Mouse (Mus musculus) heart, adult 8-10 months (tissue): ENCODE results near the gene Dclk3. TPM values are rescaled to one million over a fixed set of nuclear protein-coding genes. Genes with fewer than 3 reads are reported as not detected.
A peak's percentile ranks its signal among the peaks of the same experiment; 100 is the strongest.

Experiments
- DNase-seq: peaks from one replicate; pipeline ENCODE4 v3.0.0; 2022; ENCODE audit warnings: low spot score
- total RNA-seq, 4 experiments: library from RNA; stranded (reverse); gene quantifications; 2 replicates each; pipeline ENCODE4 v1.2.4; 2022

The Dclk3 gene
- under 1 TPM; 0.16 to 0.37 (median 0.22) TPM for total RNA-seq

- no peak for DNase-seq
These were observed at the start of gene Dclk3 for GRCm38 (mm10) chr9:111438904-111439835. Gene Dclk3, plus strand, starts transcription at chr9:111439081.

DNA sequence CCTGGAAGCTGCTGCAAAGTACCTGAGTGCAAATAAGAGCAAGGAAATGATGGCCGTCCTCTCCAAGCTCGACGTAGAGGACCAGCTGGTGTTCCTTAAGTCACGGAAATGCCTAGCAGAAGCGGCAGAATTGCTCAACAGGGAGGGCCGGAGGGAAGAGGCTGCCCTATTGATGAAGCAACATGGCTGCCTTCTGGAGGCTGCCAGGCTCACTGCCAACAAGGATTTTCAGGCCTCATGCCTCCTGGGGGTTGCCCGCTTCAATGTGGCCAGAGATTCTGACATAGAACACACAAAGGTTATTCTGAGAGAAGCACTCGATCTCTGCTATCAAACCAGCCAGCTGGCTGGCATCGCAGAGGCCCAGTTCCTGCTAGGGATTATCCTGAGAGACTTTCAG, 48.9 kb upstream of the Dclk3 start:
- no peak for DNase-seq

- DNase-seq: no peak
These were observed 47.8 kb upstream of the Dclk3 start for GRCm38 (mm10) chr9:111391036-111391435.

DNA sequence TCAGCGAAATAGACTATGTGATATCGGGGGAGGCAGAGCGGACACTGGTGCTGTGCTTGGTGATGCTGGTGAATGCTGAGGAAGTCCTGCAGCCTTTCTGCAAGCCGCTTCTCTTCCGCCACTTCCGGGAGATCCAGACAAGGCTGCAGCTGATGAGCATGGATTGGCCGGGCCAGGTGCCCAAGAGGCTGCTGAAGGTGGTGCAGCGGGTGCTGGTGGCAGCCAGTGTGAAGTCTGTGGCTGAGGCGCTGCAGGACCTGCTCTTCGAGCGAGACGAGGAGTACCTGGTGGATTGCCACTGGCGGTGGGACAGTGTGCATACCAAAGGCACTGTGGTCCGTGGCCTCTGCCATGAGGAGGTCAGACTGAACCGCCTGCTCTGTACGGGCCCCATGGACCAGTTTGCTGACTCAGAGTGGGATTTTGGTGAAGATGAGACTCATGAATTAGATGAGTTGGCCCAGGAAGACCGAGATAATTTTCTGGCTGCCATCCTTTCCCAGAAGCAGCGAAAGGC, 46.9 kb upstream of the Dclk3 start:
- DNase-seq: no peak

- DNase-seq: no peak
These were observed 43.6 kb upstream of the Dclk3 start for GRCm38 (mm10) chr9:111395265-111395664.

DNA sequence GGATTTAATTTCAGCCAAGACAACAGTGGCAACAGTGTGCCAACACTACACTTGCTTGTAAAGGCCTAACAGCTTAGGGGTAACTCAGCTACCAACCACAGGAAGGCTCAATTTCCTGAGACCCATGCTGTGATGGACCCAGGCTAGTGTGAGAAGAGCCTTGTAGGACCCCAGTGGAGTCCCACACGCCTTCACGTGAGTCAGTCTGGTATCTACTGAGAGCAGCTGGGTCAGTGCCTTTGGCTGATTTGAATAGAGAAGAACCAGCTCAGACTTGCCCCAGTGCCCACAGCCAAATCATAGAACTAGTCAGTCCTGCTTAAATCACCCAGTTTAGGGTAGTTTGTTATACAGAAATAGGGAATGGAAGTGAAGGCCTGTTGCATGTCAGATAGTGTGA, 40.8 kb upstream of the Dclk3 start:
- DNase-seq: no peak

DNA sequence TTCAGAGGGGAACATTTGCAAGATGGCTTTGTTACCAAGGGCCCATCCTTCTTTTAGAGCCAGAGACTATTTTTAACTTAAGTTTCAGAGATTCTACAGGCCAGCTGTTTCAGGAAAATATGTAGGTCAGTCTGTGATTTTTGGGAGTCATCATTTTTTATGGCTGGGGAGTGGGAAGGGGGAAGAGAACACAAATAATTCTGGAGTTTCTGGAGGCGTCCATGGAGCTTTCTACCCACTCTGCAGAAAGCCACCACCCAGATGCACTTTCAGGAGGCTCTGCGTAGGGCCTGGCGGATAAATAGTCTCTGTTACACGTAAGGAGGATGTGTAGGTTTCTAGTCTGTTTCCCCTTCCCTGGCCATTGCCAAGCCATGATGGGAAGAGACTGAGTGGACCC, 38.8 kb upstream of the Dclk3 start:
- DNase-seq: no peak

DNA sequence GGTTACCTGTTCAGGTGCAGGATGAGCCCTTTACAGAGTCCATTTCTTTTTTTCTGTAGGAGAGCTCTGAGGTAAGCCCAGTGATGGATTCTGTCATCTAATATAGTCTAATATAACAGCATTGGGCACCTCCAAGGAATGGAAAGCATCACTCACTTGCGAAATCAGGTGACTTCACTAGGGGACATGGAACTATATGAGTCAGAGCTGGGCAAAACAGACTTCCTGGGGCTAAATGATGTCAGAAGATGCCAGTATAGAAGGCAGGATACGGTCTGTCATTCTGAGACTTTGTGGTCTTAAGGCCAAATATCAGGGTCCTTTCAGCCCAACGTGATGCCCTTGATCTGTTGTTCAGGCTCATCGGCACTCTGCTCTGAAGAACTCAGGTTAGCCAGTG, 35.7 kb upstream of the Dclk3 start:
- no peak for DNase-seq

- no peak for DNase-seq
These were observed 34.4 kb upstream of the Dclk3 start for GRCm38 (mm10) chr9:111404346-111405079.

DNA sequence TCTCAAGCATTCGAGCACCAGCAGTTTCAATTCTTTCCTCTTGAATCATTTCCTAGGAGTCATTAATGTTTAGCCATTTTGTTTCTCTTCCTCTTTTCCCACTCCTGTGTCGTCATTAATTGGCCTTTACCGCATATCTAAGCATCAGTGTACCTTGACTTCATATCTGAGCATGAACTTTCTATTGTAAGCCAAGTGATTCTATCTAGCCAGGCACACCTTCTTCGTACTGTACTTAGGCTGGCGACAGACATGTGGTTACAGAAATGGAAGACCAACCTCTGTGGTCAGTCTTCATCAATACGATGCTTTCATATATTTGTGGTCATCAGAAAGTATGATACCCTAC, 33.8 kb upstream of the Dclk3 start:
- no peak for DNase-seq

DNA sequence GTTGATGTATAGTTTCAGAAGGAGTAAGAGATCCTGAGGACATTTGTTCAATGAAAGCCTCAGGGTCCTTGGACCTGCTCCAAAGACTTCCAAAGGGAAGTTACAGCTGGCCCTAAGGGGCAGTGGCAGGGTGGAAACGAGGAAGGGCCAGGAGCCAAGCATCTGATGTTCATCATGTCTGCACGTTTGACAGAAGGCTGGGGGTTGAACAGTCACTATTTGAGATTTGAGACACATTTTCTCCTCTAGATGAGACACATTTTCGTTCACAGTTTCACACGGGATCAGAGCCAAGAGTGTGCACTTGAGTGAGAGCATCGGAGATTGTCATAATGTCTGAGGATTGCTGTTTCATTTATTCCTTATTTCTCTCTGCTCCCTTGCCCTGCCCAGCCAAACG, 30.9 kb upstream of the Dclk3 start:
- DNase-seq: no peak

DNA sequence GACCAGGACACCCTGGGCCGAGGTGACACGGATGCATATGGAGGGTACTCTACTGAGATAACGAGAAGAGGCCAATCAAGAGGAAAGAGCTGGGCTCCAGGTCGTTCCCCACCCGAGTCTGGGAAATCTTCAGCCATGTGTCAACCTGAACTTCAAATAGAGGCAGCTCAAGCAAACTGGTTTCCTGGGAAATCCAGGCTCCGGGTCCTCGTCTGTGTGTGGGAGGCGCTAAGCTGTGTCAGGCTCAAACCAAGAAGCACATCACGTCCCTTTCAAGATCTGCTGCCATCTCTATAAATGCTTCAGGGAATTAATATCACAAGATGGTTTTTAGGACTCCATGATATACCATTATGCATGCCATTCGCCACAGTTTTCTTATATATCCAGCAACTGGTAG, 30.5 kb upstream of the Dclk3 start:
- DNase-seq: no peak

DNA sequence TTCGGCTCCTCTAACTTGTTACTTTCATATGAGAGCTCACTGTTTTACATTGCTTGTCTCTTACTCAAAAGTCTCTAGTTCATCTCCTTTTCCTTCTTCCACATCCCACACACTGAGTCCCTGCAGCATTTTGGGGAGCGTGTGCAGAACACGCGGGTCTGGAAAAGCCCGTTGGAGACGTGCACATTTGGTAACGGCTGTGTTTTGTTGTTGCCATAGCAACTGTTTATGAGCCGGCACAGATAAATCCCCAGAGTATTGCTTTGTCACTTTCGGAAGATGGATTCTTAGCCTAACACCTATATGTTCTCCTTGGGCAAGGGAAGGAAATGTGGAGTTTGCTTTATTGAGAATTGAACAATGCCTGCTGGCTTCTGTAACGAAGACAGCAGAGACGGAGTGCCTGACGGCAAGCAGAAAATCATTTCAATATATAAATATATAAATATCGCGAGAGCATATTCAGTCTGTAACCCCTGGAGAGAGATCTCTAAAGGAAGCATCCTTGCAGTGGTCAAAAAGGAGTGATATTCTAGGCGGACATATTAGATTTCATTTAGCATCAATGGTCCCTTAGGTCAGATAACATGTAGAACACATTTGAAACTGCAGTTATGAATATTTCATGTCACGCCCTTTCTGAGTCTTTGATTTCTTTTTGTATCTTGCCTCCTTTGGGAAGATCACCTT, 26.3 kb upstream of the Dclk3 start:
- no peak for DNase-seq

GRCm38 (mm10) chr9:111421862-111422261, 17.0 kb upstream of the Dclk3 start:
- no peak for DNase-seq

DNA sequence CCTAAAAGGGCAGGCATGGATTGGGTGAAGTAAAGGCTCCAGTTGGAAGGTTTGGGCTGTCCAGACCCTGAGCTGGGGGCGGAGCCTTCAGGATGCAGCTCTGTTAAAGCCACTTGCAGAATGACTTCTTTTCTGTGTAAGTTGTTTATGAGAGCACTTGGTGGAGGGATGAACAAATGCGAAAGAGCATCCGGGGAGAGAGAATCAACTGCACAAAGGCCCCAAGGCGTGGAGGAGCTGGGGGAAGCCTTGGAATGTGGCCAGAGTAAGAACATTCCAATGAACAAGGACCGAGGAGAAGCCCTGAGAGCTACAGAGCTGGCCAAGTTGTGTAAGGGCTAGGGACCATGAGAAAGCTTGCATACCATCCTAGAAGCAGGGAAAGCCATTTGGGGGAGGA, 16.3 kb upstream of the Dclk3 start:
- DNase-seq: no peak

DNA sequence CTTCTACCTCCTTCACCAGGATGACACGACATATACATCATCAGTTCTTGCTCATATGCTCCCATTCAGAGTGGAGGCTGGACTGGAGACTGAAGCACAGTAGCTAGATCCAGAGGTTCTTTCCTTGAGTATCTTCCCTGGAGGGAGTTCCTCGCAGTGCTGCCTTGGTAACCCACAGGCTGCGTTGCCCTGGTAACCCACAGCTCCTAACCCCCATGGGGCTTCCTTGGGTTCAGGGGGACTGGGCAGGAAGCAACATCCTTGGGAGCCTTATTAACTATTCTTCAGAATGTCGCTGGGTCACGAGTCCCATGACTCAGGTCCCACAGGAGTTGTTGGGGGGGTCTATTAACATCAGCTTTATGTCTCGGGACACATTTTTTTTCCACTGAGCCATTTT, 13.8 kb upstream of the Dclk3 start:
- DNase-seq: peak; percentile 36

- no peak for DNase-seq
These were observed 12.9 kb upstream of the Dclk3 start for GRCm38 (mm10) chr9:111425952-111426351.

DNA sequence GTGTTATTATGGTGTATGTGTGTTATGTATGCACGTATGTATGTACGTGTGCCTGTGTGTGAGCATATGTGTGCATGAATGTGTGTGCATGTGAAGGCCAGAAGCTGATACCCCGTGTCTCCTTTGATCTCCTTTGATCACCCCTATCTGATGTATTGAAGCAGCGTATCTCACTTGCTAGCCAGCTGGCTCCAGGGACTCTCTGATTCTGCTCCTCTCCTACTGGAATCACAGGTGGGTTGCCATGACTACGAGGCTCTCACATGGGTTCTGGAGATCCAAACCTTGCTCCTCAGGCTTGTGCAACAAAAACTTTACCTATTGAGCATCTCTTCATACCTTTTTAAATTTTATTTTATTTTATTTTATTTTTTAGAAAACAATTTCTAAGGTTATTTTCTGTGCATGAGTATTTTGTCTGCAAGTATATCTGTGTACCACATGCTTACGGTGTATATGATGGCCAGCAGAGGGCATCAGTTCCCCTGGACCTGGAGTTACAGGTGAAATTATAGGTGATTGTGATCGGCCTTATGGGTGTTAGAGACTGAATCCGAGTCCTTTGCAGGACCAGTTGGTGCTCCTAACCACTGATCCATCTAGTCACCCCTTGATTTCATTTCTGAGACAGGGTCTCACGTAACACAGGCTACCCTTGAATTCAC, 10.9 kb upstream of the Dclk3 start:
- no peak for DNase-seq

DNA sequence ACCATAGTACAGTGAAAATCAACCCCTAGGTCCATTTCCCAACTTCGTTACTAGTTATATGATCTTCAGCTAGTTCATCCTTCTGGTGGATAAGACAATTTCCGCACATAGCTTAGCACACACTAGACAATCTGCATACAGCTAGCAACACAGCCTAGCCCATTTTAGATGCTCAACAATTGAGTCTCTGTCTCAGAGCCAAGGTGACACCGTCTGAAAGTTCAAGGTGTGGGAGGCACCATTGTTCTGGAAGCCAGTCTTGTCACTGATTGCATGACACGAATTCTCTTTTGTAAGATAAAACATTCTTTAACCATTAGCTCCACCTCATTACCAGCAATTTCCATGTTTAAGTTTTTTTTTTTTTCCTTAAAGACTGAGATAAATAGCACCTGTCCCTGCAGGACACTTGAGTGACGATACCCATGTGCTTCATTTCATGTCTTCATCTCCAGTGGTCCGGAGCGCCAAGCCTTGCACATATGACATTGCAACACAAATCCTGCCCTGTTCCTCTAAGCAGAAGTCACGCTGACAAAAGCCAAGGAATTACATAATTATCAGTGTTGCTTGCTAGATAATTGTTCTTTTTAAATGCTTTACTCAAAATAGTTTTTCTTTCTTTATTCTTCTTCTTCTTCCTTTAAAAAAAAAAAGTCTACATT, 10.1 kb upstream of the Dclk3 start:
- no peak for DNase-seq

- DNase-seq: no peak
These were observed 9.5 kb upstream of the Dclk3 start for GRCm38 (mm10) chr9:111429363-111429750.

DNA sequence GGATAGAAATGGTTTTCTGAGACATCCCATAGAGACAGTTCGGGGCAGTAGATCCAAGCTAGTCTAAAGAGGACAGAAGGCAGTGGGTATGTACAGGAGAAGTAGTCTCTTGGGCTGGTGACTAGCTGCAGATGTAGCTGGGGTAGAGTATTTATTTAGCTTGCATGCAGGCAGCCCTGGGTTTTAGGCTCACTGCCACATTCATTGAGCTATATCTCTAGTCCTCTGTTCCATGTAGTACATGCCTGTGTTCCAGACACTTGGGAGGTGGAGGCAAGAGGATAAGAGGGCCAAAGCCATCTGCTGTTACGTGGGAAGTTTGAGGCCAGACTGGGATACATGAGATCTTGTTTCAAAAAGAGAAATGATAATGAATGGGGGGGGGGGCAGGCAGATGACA, 3.5 kb upstream of the Dclk3 start:
- no peak for DNase-seq
